Mouse (Mus musculus) adrenal gland, postnatal 25 days (tissue): ENCODE results near the gene Grap2. TPM values are rescaled to one million over a fixed set of nuclear protein-coding genes. Genes with fewer than 3 reads are reported as not detected.
A peak's percentile ranks its signal among the peaks of the same experiment; 100 is the strongest.

Source experiments
- DNase-seq: peaks from one replicate; pipeline ENCODE4 v3.0.0; 2021; ENCODE audit warnings: mixed read lengths
- total RNA-seq: library from RNA; stranded (reverse); gene quantifications from 2 replicates; pipeline ENCODE4 v1.2.3, GENCODE M21; 2021

Gene Grap2
- total RNA-seq, 1 experiment from 2014 or later = 0.49 TPM

- no peak for DNase-seq
These were observed 30.1 kb downstream of the Grap2 start for GRCm38 (mm10) chr15:80602487-80602886.

- DNase-seq = no peak
These were observed 31.6 kb downstream of the Grap2 start for GRCm38 (mm10) chr15:80604026-80604425.

GRCm38 (mm10) chr15:80607970-80608369, 35.6 kb downstream of the Grap2 start:
- no peak for DNase-seq

GRCm38 (mm10) chr15:80610335-80610734, 37.9 kb downstream of the Grap2 start:
- DNase-seq = no peak

- DNase-seq = no peak
These were observed 39.1 kb downstream of the Grap2 start for GRCm38 (mm10) chr15:80611478-80611877.

GRCm38 (mm10) chr15:80613904-80614303, 41.5 kb downstream of the Grap2 start:
- no peak for DNase-seq

- DNase-seq = no peak
These were observed 42.3 kb downstream of the Grap2 start for GRCm38 (mm10) chr15:80614500-80615289.

GRCm38 (mm10) chr15:80615290-80615570, 42.8 kb downstream of the Grap2 start:
- DNase-seq = no peak

GRCm38 (mm10) chr15:80615636-80616383, 43.4 kb downstream of the Grap2 start:
- DNase-seq = no peak

GRCm38 (mm10) chr15:80617839-80618238, 45.4 kb downstream of the Grap2 start:
- no peak for DNase-seq

GRCm38 (mm10) chr15:80619166-80619565, 46.8 kb downstream of the Grap2 start:
- no peak for DNase-seq

GRCm38 (mm10) chr15:80619786-80620185, 47.4 kb downstream of the Grap2 start:
- DNase-seq = no peak

- no peak for DNase-seq
These were observed 48.0 kb downstream of the Grap2 start for GRCm38 (mm10) chr15:80620371-80620770.

GRCm38 (mm10) chr15:80623171-80623837, 50.9 kb downstream of the Grap2 start:
- peak; percentile 13 for DNase-seq

- no peak for DNase-seq
These were observed 54.1 kb downstream of the Grap2 start for GRCm38 (mm10) chr15:80626472-80626871.

- DNase-seq = no peak
These were observed 57.8 kb downstream of the Grap2 start for GRCm38 (mm10) chr15:80630147-80630546.

- no peak for DNase-seq
These were observed 58.3 kb downstream of the Grap2 start for GRCm38 (mm10) chr15:80630711-80631110.

GRCm38 (mm10) chr15:80631311-80631710, 58.9 kb downstream of the Grap2 start:
- DNase-seq = no peak

GRCm38 (mm10) chr15:80632280-80632893, 60.0 kb downstream of the Grap2 start:
- no peak for DNase-seq

- DNase-seq = no peak
These were observed 62.2 kb downstream of the Grap2 start for GRCm38 (mm10) chr15:80634391-80635193.

GRCm38 (mm10) chr15:80636757-80637372, 64.5 kb downstream of the Grap2 start:
- no peak for DNase-seq
